Mouse (Mus musculus): ENCODE measurements around the gene Mitf.

DNA sequence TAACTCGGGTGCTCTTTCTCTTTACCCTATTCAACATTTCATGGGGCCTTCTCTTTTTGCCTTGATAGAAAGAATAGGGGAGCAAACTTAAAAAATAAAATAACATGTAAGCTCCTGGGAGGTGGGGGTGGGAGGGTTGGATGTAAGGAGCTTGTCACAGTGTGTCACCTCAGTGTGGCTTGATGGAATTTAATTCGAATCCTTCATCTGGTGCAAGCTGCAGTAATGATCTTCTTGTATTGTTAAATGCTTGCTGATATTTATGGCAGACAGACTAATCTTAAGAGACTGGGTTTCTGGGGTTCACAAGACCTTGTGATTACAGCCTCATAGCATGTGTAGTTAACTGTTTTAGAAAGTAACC, 144.0 kb downstream of the Mitf start:
- no peak for TF ChIP-seq CTCF (IDR thresholded peaks at IDR 0.05; ENCODE audit: low read depth, low read length)
- no peak for TF ChIP-seq GATA1 (IDR thresholded peaks at IDR 0.05; ENCODE audit: borderline replicate concordance, low read length)
- TF ChIP-seq TAL1 (conservative IDR thresholded peaks at IDR 0.05; ENCODE audit: low read depth, low read length): no peak
- TF ChIP-seq GATA2 (IDR thresholded peaks at IDR 0.05; ENCODE audit: borderline replicate concordance, low read depth, low read length): no peak
